Mouse (Mus musculus): Measurements from ENCODE around the gene Iqgap1. TPM values are rescaled to one million over a fixed set of nuclear protein-coding genes. Genes with fewer than 3 reads are reported as not detected.

The Iqgap1 gene
- total RNA-seq, 2 experiments from 2014 or later, result 22.6 to 23.3 TPM

DNA sequence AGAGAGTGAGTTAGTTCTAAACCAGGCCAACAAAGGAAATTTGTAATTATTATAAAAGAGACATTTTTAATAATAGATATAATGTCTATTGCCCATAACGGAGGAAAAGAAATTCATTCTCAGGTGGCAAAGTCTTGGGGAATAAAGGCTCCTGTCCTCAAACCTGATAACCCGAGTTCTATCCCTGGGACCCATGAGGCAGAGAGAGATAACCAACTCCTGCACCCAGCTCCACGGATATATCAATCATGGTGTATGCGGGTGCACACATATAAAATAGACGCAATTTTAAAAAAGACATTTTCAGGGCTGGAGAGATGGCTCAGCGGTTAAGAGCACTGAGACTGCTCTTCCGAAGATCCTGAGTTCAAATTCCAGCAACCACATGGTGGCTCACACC is 106.2 kb downstream of the Iqgap1 start:
- DNase-seq (ENCODE audit: low spot score in 2 of 2), result no peak

DNA sequence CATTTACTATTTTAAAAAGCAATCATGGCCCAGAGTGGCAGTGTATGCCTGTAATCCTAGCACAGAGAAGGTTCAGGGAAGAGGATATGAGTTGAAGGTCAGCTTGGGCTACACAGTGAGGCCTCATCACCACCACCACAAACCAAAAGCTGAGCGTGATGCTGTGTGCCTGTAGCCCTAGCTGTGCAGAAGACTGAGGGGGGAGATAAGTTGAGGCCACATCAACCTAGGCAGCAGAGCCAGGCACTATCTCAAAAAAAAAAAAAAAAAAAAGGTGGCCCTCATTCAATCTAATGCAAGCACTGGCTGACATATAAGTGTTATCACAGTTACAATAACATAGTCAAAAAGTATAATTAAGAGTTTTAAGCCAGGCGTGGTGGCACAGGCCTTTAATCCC is 106.7 kb downstream of the Iqgap1 start:
- DNase-seq (ENCODE audit: low spot score in 2 of 2), result no peak

DNA sequence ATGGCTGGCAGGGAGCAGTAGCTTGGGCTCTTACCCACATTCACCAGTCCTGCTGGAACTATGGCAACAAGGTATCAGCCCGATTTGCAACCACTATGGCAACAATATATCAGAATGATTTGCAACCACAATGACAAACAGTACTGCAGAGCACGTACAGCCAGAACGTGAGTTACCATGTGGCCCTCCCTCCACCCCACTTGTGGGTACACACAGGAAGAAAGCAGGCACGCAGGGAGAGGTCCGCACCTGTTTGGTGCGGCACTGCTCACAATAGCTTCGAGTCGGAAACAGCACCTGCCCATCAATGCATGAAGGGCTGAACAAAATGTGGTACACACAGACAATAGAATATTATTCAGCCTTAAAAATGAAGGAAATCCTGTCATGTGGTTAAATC is 107.3 kb downstream of the Iqgap1 start:
- DNase-seq (ENCODE audit: low spot score in 2 of 2), result no peak

DNA sequence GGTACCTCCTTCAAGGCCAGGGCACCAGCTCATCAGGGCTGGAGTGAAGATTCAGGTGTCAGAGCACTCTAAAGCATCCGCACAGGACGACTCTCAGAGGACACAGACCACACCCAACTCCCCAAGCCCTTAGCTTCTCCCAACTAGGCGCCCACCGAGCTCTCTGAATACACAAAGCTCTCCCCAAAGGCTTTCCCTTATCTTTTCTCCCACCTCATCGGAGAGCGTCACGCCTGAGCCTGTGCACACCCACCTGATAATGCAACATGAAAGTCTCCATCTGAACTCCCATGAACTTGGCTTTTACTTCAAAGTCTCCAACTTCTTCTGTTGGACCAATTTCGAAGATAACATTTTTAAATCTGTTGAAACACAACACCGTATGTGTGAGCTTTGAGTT is 109.0 kb downstream of the Iqgap1 start:
- DNase-seq (ENCODE audit: low spot score in 2 of 2), result no peak

DNA sequence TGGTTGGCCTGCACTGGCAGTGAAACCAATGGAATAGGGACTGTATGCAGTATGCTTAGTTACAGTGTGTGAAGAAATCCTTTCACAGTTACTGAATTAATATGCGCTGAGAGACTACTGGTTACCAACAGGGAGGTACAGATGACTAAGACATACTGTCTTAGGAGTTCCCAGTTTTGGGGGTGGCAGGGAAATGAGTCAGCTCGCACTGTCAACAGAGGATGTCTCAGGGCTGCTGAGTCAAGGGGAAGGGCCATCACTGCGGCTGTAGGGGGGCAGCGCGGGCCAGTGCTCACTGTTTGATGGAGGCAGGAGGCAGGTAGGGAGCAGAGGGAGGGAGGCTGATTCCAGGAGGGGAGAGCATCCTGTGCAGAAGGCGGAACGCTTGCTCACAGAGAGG is 110.5 kb downstream of the Iqgap1 start:
- peak; percentile 56 to 63 for DNase-seq (ENCODE audit: low spot score in 2 of 2)

DNA sequence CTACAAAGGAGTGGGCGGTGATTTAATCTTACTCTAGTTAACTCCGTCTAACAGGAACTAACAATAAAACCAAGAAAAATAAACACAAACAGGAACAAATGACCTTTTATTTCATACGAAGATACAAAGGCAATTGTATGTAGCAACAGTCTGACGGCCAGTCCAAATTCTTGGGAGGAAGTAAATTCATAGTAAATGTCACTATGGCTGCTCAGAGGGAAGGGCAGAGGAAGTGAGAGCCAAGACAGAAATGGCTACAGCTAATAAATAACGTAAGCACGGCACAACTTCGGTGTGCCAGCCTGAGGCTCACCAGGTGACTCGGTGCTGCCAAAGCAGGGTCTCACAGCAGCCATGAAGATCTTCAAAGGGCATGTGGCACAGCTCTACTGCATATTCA is 114.3 kb downstream of the Iqgap1 start:
- DNase-seq (ENCODE audit: low spot score in 2 of 2), result no peak

DNA sequence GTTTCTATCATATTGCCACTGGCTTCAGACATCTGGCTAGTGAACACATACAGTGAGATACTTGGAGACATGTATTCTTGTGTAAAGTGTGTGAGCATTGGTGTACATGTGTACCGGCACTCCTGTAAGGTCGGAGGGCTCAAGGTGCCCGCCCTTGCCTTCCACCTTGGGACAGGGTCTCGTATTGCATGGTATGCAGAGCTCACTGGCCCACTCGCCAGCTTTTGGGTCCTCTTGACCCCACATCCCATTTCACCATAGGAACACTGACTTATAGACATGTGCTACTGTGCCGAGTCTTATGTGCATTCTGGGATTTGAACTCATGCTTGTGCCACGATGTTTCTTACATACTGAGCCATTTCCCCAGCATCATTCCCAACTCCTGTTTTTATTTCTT is 115.4 kb downstream of the Iqgap1 start:
- no peak for DNase-seq (ENCODE audit: low spot score in 2 of 2)

DNA sequence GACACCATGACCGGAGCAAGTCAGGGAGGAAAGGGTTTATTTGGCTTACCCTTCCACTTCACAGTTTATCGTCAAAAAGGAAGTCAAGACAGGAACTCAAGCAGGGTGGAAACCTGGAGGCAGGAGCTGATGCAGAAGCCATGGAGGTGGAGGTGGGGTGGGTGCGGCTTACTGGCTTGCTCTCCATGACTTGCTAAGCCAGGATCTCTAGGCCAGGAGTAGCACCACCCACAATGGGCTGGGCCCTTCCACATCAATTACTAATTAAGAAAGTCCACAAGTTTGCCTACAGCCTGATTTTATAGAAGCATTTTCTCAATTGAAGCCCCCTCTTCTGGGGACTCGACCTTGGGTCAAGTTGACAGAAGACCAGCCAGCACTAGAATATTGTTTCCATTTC is 121.7 kb downstream of the Iqgap1 start:
- no peak for DNase-seq (ENCODE audit: low spot score in 2 of 2)

DNA sequence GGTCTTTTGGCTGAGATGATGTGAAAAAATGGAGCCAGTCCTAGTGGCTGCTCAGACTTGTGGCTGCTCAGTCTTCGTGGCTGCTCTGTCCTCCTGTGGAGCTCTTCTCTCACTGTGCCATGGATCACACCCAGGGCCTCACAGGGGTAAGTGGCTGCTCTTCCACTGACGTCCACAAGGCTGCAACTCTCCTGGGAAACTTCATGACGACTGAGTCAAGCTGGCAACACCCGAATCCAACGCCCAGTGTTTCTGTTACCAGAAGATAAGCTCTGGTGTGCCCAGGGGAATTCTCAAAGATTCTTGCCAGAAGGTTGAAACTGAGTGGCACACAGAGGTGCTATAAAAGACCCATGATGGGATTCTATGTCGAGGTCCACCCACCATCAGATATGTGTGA is 123.3 kb downstream of the Iqgap1 start:
- DNase-seq (ENCODE audit: low spot score in 2 of 2), result no peak

DNA sequence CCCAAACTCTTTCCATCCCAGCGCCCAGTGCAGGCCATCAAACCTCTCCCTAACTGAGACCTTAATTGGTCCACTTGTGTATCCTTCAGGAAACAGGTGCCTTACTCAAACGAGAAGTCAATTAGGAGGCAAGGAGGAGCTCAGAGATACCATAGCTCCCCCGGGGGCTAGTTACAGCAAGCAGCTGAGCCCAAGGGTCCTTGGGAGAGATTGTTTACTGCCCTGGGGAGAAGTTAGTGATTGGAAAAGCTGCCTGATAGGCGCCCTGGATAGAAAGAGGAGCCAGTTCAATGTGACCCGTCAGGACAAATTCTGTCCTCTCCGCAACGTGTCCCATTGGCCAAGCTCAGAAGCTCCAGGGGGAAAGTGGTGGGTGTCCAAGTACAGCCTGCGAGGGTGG is 126.1 kb downstream of the Iqgap1 start:
- DNase-seq (ENCODE audit: low spot score in 2 of 2), result no peak

DNA sequence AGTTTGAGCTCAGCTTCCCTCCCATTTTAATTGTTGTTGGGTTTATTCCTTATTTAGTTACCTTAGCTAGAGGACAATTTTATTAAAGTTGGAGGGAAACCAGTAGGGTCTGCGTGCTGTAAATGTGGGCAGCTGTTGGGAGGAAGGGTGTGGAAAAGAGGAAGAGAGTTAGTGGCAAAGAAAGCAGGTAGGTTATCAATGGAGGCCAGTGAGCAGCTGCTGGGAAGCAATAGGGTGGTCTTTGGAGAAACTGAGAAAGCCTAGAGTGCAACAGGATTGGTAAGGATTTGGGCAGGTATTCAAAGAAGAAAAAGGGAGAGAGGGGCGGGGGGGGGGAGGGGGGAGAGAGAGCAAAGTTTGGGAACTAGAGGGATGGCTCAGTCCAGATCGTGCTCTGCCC is 126.8 kb downstream of the Iqgap1 start:
- DNase-seq (ENCODE audit: low spot score in 2 of 2), result no peak

DNA sequence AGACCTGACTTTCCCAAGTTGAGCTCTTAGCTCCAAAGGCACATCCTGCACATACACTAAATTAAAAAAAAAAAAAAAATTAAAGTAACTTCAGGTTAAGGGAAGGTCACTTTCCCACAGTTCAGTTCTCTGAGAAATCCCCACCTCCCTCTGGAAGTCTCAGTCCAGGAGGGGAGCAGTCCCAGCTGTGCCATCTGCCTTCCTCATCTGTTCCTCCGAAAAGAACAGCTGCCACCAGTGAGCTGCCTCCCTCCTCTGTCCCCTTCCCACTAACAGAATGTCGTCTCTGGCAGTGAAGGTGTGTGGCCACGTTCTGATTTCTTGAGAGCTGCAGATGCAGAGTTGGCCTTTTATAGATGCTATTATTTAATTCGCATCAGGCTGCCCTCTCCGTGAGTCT is 127.9 kb downstream of the Iqgap1 start:
- DNase-seq (ENCODE audit: low spot score in 2 of 2), result no peak

DNA sequence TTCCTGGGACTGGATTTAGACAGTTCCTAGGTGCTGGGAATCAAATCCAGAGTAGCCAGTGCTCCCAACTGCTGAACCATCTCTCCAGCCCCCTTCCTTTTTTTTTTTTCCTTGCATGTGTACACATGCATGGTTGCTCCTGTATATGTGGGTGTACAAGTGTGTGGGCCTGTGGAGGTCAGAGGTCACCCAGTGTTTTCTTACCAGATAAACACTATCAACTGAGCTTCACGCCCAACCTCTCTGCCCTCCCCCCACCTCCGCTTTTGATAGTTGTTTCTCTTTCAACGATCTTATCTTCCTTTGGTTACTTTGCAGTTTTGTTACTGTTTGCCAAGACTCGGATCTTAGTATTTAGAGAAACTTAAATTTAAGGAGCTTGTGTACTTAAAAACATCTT is 128.9 kb downstream of the Iqgap1 start:
- no peak for DNase-seq (ENCODE audit: low spot score in 2 of 2)

DNA sequence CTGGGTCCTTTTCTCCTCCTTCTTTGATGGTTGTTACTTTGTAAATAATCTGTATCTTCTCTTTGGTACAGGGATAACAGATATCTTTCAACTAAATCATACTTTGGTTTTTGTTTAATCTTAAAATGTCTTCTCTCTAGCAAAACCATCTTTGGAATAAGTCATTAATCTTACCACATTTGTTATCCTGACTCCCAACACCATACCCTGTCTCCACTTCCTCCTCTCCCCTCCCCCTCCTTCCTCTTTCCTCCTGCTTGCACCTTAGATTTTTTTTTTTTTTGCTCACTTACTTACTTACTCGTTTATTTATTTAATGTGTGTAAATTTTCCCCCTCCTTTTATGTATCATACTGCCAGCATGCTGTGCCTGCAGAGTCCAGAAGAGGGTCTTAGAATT is 129.4 kb downstream of the Iqgap1 start:
- DNase-seq (ENCODE audit: low spot score in 2 of 2), result no peak

DNA sequence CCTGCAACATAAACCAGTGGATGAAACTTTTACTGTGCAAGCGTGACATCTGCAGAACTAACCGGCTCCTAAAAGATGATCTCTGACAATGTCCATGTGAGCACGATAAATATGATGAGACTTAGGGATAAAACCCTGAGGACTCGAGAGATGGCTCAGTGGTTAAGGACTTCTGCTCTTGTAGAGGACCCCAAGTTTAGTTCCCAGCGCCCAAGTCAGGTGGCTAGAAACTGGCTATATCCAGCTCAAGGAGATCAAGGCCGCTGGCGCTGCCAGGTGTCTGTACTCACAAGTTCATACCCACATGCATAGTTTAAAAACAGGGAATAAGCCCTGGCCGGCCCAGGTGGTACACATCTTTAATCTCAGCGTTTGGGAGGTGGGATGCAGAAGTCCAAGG is 133.3 kb downstream of the Iqgap1 start:
- DNase-seq (ENCODE audit: low spot score in 2 of 2), result no peak

DNA sequence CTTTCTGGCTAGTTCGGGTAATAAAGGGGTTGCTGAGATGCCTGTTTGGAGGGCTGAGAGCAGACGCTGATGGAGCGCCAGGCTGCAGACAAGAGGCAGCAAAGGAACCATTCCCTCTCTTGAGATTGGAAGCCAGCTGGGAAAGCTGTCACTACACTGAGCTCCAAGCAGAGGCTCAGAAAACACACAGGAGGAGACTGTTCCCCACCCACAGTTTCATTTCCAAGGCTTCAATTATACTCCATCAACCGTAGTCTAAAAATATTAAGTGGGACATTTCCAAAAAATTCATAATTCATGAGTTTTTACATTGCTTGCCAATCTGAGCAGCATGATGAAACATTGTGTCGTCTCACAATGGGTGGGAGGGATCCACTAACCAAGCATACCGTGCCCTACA is 134.6 kb downstream of the Iqgap1 start:
- DNase-seq (ENCODE audit: low spot score in 2 of 2), result peak; percentile 13 to 50

DNA sequence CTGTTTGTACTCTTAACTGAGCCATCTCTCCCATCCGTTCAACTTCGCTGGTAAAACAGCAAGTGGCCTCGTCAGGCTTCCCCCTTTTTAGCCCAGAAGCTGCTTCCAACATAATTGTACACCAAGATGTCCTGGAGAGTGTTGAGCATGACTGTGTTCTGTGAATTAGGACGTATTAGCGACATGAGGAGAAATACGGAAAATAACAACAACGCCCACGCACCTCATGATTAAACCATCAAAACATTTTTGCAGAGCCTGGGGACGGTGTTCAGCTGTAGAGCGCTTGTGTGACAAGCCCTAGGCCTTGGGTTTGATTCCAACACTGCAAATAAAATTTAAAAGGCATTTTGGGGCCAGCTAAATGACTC is 136.6 kb downstream of the Iqgap1 start:
- DNase-seq (ENCODE audit: low spot score in 2 of 2), result no peak

DNA sequence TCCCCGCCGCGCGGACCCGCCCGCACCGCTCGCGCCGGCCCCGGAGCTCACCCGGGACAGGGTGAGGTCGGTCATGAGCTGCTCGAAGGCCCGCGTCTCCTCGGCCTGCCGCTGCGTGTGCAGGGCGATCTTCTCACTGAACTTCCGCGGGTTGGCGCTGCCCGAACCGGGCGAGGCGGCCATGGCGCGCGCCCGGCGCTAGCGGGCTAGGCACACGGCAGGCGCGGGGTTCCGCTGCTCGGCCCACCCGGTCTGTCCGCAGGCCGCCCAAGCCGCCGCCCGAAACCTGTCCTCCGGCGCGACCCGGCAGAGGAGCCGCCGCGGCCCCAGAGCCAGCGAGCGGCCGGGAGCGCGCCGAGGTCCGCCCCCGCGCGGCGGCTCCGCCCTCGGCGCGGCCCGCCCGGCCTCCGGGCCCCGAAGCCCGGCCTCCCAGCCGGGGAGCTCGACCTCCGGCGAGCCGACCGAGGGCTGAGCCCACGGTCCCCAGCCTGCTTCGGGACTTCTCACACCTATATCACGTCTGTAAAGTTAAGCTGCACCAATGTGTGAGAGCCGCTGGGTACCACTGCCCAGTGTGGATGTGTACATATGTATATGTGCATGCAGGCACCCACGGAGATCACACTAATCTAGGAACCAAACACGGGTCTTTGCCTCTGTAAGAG is 137.1 kb downstream of the Iqgap1 start, which contains the start of gene Crtc3:
Crtc3 (minus strand) TSS at position 322 of the 665 bp plus-strand sequence.
- DNase-seq (ENCODE audit: low spot score in 2 of 2), result peak; percentile 25 to 53

DNA sequence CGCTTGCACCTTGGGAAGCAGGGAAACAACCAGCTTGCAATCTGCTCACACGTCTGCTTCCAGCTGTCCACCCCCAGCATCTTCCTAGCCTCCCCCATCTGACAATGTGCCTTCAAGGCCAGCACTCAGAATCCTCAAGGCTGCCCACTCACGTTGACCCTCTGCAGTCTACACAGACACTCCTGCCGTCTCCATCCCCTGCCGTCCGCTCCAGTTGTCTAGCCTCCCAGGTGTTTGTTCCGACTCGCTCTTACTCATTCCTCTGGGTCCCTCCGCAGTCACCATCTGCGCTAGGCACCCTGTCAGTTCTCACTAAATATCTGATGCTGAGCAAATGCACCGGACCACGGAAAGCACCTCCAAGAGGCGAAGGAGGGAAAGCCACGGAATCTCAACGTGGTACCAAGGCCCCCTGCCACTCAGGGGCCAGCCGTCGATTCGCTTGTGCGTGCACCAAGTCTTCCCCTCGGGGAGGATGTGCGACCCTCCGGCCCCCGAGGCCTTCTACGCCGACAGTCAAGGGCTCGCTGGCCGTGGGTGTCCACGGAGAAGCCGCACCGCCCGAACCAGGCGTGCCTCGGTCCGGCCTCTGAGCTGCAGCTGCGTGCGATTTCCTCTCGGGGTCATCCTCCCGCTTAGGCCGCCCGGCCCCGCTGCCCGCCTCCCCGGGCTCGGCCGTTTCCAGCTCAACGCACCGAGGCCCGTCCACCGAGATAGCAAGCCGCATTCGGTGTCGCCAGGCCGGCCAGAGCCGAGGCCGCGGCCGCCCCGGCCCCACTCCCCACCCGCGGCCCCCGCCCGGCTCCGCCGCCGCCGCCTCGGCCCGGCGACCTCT is 137.8 kb downstream of the Iqgap1 start:
- DNase-seq (ENCODE audit: low spot score in 2 of 2), result peak; percentile 55 to 69

DNA sequence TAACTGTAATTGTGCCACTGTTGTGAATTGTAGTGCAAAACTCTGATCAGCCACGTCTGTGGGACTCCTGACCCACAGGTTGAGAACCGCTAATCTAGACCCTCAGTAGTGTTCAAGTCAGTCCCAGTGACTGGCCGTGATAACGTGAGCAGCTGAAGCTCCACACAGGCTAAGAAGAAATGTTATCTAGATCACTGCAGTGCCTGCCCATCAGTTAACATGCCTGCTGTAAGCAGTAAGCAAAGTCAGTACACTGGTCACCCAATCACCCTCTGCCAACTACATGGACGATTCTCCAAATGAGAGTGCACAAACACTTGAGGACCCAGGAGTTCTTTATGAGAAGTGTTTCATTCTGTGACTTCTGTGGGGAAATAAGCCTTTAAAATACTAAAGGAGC is 140.1 kb downstream of the Iqgap1 start:
- DNase-seq (ENCODE audit: low spot score in 2 of 2), result no peak

DNA sequence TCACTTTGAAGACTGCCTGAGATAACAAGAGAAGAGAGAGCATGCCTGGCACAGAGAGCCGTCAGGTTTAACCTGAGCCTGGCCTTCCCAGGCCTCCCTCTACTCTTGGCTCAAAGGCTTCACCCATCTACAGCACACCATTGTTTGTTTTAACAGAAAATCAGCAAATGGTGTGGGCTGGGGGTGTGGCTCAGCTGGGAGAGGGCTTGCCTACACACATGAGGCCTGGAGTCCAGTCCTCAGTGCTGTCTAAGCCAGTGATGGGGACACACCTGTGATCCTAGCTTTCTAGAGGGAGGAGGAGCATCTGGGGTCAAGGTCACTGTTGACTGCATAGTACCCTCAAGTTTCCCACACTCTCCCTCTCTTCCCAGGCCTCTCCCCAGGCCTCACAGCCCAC is 143.1 kb downstream of the Iqgap1 start:
- no peak for DNase-seq (ENCODE audit: low spot score in 2 of 2)

DNA sequence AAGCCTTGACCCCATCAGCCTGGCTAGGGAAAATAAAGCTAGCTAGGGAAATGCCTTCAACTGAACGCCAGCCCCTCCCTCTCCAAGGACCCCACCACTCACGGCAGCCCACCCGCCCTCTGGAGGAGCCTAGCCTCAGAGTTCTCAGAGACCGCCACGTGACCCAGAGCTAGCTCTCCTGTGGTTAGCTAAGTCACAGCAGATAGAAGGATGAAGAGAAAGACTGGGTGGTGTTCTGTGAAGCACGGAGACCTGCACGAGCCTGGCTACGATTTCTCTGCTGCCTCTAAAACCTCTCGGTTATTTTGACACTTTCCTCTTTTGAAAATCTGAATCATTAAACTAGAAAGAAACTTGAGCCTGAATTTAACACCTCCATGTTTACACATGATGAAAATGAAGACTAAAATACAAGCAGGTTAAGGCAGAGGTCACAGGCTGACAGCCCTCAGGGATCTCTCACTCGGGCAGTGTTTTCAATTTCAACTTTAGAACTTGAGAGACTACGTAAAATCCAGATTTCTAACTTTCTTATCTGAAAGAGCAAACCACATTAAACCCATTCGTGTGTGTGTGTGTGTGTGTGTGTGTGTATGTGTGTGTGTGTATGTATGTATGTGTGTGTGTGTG is 145.4 kb downstream of the Iqgap1 start:
- no peak for DNase-seq (ENCODE audit: low spot score in 2 of 2)
